Mouse (Mus musculus) MEL (cell line): ENCODE data around the gene Tnfsf13b.

Experiments used
- BHLHE40 ChIP-seq: IDR thresholded peaks from 2 replicates; pipeline ENCODE4 v1.6.1; 2012; ENCODE audit warnings: low read depth, mild to moderate bottlenecking, inconsistent platforms, low read length, improper control_type of control experiment, borderline replicate concordance
- CHD2 ChIP-seq: IDR thresholded peaks from 2 replicates; pipeline ENCODE4 v1.6.1; 2011; ENCODE audit warnings: low read length, improper control_type of control experiment
- CTCF ChIP-seq, 3 experiments: IDR thresholded peaks in 2 of 3; conservative IDR thresholded peaks in 1 of 3; 2 replicates each; pipeline ENCODE4 v1.5.1; 2011 to 2012; ENCODE audit warnings: low read length in 3 of 3, low read depth in 2 of 3, mild to moderate bottlenecking in 2 of 3, improper control_type of control experiment in 1 of 3, inconsistent platforms in 1 of 3, mixed read lengths in 1 of 3, moderate library complexity in 1 of 3; ENCODE audit not compliant: control insufficient read depth in 1 of 3, insufficient read depth in 1 of 3, poor library complexity in 1 of 3, severe bottlenecking in 1 of 3
- ELF1 ChIP-seq: IDR thresholded peaks from 2 replicates; pipeline ENCODE4 v1.6.1; 2014; ENCODE audit warnings: low read depth, mild to moderate bottlenecking, inconsistent platforms, low read length, improper control_type of control experiment, moderate library complexity
- MYB ChIP-seq: IDR thresholded peaks from 2 replicates; pipeline ENCODE4 v1.6.1; 2011; ENCODE audit warnings: mild to moderate bottlenecking, low read depth, low read length, improper control_type of control experiment
- MYC ChIP-seq: IDR thresholded peaks from 2 replicates; pipeline ENCODE4 v1.6.1; 2011; ENCODE audit warnings: low read depth, mild to moderate bottlenecking, low read length, improper control_type of control experiment, moderate library complexity
- POLR2A ChIP-seq, 2 experiments: IDR thresholded peaks; 2 replicates each; pipeline ENCODE4 v1.6.1; 2011 to 2012; ENCODE audit warnings: low read length in 2 of 2, mild to moderate bottlenecking in 2 of 2, control low read depth in 1 of 2, improper control_type of control experiment in 1 of 2, low read depth in 1 of 2, moderate library complexity in 1 of 2; ENCODE audit not compliant: control insufficient read depth in 1 of 2, insufficient read depth in 1 of 2, poor library complexity in 1 of 2
- TAL1 ChIP-seq: IDR thresholded peaks from 2 replicates; pipeline ENCODE4 v1.6.1; 2012; ENCODE audit warnings: mild to moderate bottlenecking, inconsistent platforms, low read length, moderate library complexity, mixed read lengths
- TCF12 ChIP-seq: IDR thresholded peaks from 2 replicates; pipeline ENCODE4 v1.6.1; 2014; ENCODE audit warnings: low read depth, mild to moderate bottlenecking, inconsistent platforms, low read length, improper control_type of control experiment, moderate library complexity

- TF ChIP-seq TAL1 (no peak), CTCF (IDR thresholded peaks at IDR 0.05 in 2 of 3, conservative IDR thresholded peaks at IDR 0.05 in 1 of 3; ENCODE audit: control insufficient read depth in 1 of 3, insufficient read depth in 1 of 3, low read depth in 2 of 3, low read length in 3 of 3, poor library complexity in 1 of 3, severe bottlenecking in 1 of 3) (no peak), MYB (no peak), BHLHE40 (no peak), TCF12 (no peak), ELF1 (no peak), CHD2 (no peak), POLR2A (IDR thresholded peaks at IDR 0.05; ENCODE audit: control insufficient read depth in 1 of 2, insufficient read depth in 1 of 2, low read depth in 1 of 2, low read length in 2 of 2, poor library complexity in 1 of 2) (no peak), MYC (no peak)
Observed at GRCm38 (mm10) chr8:10067775-10068174, 61.5 kb downstream of the Tnfsf13b start.
